Mouse (Mus musculus) ES-Bruce4 (cell line): ENCODE measurements around the gene Olfr586. TPM values are rescaled to one million over a fixed set of nuclear protein-coding genes. Genes with fewer than 3 reads are reported as not detected.

Experiments used
- H3K27ac ChIP-seq: 2 replicates; pipeline ENCODE4 v1.5.1; 2012; ENCODE audit warnings: low read length, inconsistent platforms; ENCODE audit not compliant: insufficient read depth
- H3K27me3 ChIP-seq: 2 replicates; pipeline ENCODE4 v1.6.1; 2012; ENCODE audit warnings: mild to moderate bottlenecking, low read length, inconsistent platforms; ENCODE audit not compliant: control insufficient read depth, poor library complexity, insufficient read depth, severe bottlenecking
- H3K36me3 ChIP-seq: 2 replicates; pipeline ENCODE4 v1.6.1; 2012; ENCODE audit warnings: inconsistent platforms, mild to moderate bottlenecking, low read length, moderate library complexity; ENCODE audit not compliant: control insufficient read depth, poor library complexity, insufficient read depth, severe bottlenecking
- H3K4me1 ChIP-seq: one replicate; pipeline ENCODE4 v1.8.1; 2011; ENCODE audit warnings: low read length; ENCODE audit not compliant: control insufficient read depth, insufficient read depth
- H3K4me3 ChIP-seq: 2 replicates; pipeline ENCODE4 v1.5.1; 2011; ENCODE audit warnings: low read depth, mild to moderate bottlenecking, low read length
- H3K9ac ChIP-seq: 2 replicates; pipeline ENCODE4 v1.6.1; 2012; ENCODE audit warnings: low read depth, mild to moderate bottlenecking, inconsistent platforms; ENCODE audit not compliant: poor library complexity, severe bottlenecking
- H3K9me3 ChIP-seq: replicated peaks from 2 replicates; pipeline ENCODE4 v1.6.1; 2012; ENCODE audit warnings: mild to moderate bottlenecking, low read length, inconsistent platforms; ENCODE audit not compliant: control insufficient read depth, poor library complexity, insufficient read depth, severe bottlenecking
- POLR2A ChIP-seq: IDR thresholded peaks from one replicate; pipeline ENCODE4 v1.8.1; 2011; ENCODE audit warnings: low read length; ENCODE audit not compliant: insufficient read depth
- polyA plus RNA-seq: library from polyadenylated mRNA; stranded (reverse); fragments of >200 nt; gene quantifications from 2 replicates; pipeline ENCODE4 v1.2.4, GENCODE M21; 2011; ENCODE audit warnings: low read depth; ENCODE audit not compliant: missing spikeins, insufficient read depth, insufficient read length

Olfr586 gene
- polyA plus RNA-seq, 1 experiment = not detected

DNA sequence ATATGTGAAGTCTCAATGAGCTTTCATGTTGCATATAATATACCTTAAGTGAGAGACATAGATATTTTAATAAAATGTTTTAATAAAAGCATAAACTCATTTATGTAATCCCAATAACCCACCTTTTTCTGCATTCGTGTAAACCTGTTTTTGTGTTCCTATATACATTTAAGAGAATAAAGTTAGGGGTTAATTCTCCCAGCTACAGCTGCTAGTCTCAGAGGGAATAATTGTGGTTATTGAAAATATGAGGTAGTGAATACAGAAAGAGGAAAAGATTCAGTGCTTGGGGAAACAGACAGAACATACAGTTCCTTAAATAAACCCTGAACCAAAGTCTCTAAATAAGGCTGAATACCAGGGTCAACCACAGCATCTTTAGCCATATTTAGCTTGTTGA is 43.9 kb downstream of the Olfr586 start, which contains the start of gene Olfr584:
Olfr584 (plus strand) TSS at position 301 of the 400 bp plus-strand sequence.
- H3K4me1 ChIP-seq = no peaks in the 10 kb centered on the region
- TF ChIP-seq POLR2A = no peak
- H3K27me3 ChIP-seq = no peaks in the 10 kb centered on the region
- no peak within 1 kb of the TSS for H3K4me3 ChIP-seq
- H3K27ac ChIP-seq = no peak within 1 kb of the TSS
- peaks cover 10% of the 10 kb centered on the region; the same call in 1 of the 2 replicates for H3K9me3 ChIP-seq
- no peak within 1 kb of the TSS for H3K9ac ChIP-seq
- H3K36me3 ChIP-seq = no peaks in the 10 kb centered on the region

Other genes starting within 250 kb of the Olfr586 start
- not detected in 2 replicates for gene Olfr568, start 248.5 kb downstream of the Olfr586 start, polyA plus RNA-seq
- gene Olfr569, start 234.8 kb downstream of the Olfr586 start, polyA plus RNA-seq = not detected in 2 replicates
- gene Olfr570, start 231.1 kb downstream of the Olfr586 start, polyA plus RNA-seq = not detected in 2 replicates
- 0.33 and 0.39 TPM in 2 replicates for gene Olfr571, start 208.1 kb downstream of the Olfr586 start, polyA plus RNA-seq
- not detected in 2 replicates for gene Olfr572, start 201.2 kb downstream of the Olfr586 start, polyA plus RNA-seq
- not detected in 2 replicates for gene Olfr573-ps1, start 183.1 kb downstream of the Olfr586 start, polyA plus RNA-seq
- not detected in 2 replicates for gene Olfr574, start 177.2 kb downstream of the Olfr586 start, polyA plus RNA-seq
- gene Olfr575, start 166.9 kb downstream of the Olfr586 start, polyA plus RNA-seq = not detected in 2 replicates
- 0.19 TPM in 1 of 2 replicates, not detected in the other for gene Olfr576, start 163.0 kb downstream of the Olfr586 start, polyA plus RNA-seq
- not detected in 2 replicates for gene Olfr577, start 149.7 kb downstream of the Olfr586 start, polyA plus RNA-seq
- gene Olfr578, start 136.3 kb downstream of the Olfr586 start, polyA plus RNA-seq = not detected in 2 replicates
- gene Olfr582, start 87.6 kb downstream of the Olfr586 start, polyA plus RNA-seq = not detected in 2 replicates
- not detected in 2 replicates for gene Olfr583, start 74.3 kb downstream of the Olfr586 start, polyA plus RNA-seq
- not detected in 2 replicates for gene Olfr584, start 43.8 kb downstream of the Olfr586 start, polyA plus RNA-seq
- not detected in 2 replicates for gene Olfr585, start 27.9 kb downstream of the Olfr586 start, polyA plus RNA-seq
- gene Olfr588-ps1, start 15.2 kb upstream of the Olfr586 start, polyA plus RNA-seq = not detected in 2 replicates
- not detected in 2 replicates for gene Olfr589, start 30.7 kb upstream of the Olfr586 start, polyA plus RNA-seq
- not detected in 2 replicates for gene Olfr591, start 52.7 kb upstream of the Olfr586 start, polyA plus RNA-seq
- not detected in 2 replicates for gene Olfr592, start 59.2 kb upstream of the Olfr586 start, polyA plus RNA-seq
- not detected in 2 replicates for gene Olfr593, start 86.2 kb upstream of the Olfr586 start, polyA plus RNA-seq
- gene Olfr594, start 91.4 kb upstream of the Olfr586 start, polyA plus RNA-seq = not detected in 2 replicates
- gene Usp17ld, start 126.9 kb upstream of the Olfr586 start, polyA plus RNA-seq = not detected in 2 replicates
- gene Olfr596, start 180.0 kb upstream of the Olfr586 start, polyA plus RNA-seq = not detected in 2 replicates
- gene Olfr597, start 190.7 kb upstream of the Olfr586 start, polyA plus RNA-seq = not detected in 2 replicates
- not detected in 2 replicates for gene Olfr598, start 197.9 kb upstream of the Olfr586 start, polyA plus RNA-seq
- not detected in 2 replicates for gene Olfr599, start 210.3 kb upstream of the Olfr586 start, polyA plus RNA-seq
- gene Olfr600, start 224.0 kb upstream of the Olfr586 start, polyA plus RNA-seq = not detected in 2 replicates
- gene Olfr601, start 237.0 kb upstream of the Olfr586 start, polyA plus RNA-seq = not detected in 2 replicates